Mouse (Mus musculus) heart, embryonic 14.5 days (tissue): ENCODE results near the gene Tfrc. TPM values are rescaled to one million over a fixed set of nuclear protein-coding genes. Genes with fewer than 3 reads are reported as not detected.
A peak's percentile ranks its signal among the peaks of the same experiment; 100 is the strongest.

Experiments used
- ATAC-seq: fragments of 200-750 bp; cut with Nextera tagmentation; 2 replicates; pipeline ENCODE4 v1.8.0; 2017; ENCODE audit warnings: low read depth, moderate TSS enrichment; ENCODE audit not compliant: insufficient number of reproducible peaks, insufficient read depth, low FRiP score
- H3K27ac ChIP-seq, 2 experiments: fragments of 200-500 bp in 1 of 2; fragments of 300-500 bp in 1 of 2; sonication (generic) in 1 of 2; replicated peaks in 1 of 2; 2 replicates each; pipeline ENCODE4 v1.5.1; 2012 to 2014; ENCODE audit warnings: low read depth in 2 of 2, low read length in 2 of 2, control low read depth in 1 of 2, mild to moderate bottlenecking in 1 of 2, mixed read lengths in 1 of 2; ENCODE audit not compliant: control insufficient read depth in 1 of 2, insufficient read depth in 1 of 2
- H3K27me3 ChIP-seq: fragments of 300-500 bp; sonication (generic); 2 replicates; pipeline ENCODE4 v1.6.1; 2014; ENCODE audit warnings: mild to moderate bottlenecking, low read length, control low read depth; ENCODE audit not compliant: control insufficient read depth, insufficient read depth
- H3K36me3 ChIP-seq: fragments of 300-500 bp; sonication (generic); 2 replicates; pipeline ENCODE4 v1.6.1; 2014; ENCODE audit warnings: mild to moderate bottlenecking, control low read depth, low read length, mixed read lengths; ENCODE audit not compliant: control insufficient read depth, insufficient read depth
- H3K4me1 ChIP-seq, 2 experiments: fragments of 200-500 bp in 1 of 2; fragments of 300-500 bp in 1 of 2; sonication (generic) in 1 of 2; 2 replicates each; pipeline ENCODE4 v1.6.1; 2012 to 2014; ENCODE audit warnings: low read length in 2 of 2, control low read depth in 1 of 2, mixed read lengths in 1 of 2; ENCODE audit not compliant: control insufficient read depth in 2 of 2, insufficient read depth in 2 of 2
- H3K4me2 ChIP-seq: fragments of 300-500 bp; sonication (generic); 2 replicates; pipeline ENCODE4 v1.6.1; 2014; ENCODE audit warnings: mild to moderate bottlenecking, low read length
- H3K4me3 ChIP-seq, 2 experiments: fragments of 200-500 bp in 1 of 2; fragments of 300-500 bp in 1 of 2; sonication (generic) in 1 of 2; 2 replicates each; pipeline ENCODE4 v1.5.1; 2012 to 2014; ENCODE audit warnings: low read length in 2 of 2, mild to moderate bottlenecking in 2 of 2, control low read depth in 1 of 2, low read depth in 1 of 2, moderate library complexity in 1 of 2; ENCODE audit not compliant: control insufficient read depth in 1 of 2, insufficient read depth in 1 of 2
- H3K9ac ChIP-seq: fragments of 300-500 bp; sonication (generic); 2 replicates; pipeline ENCODE4 v1.6.1; 2014; ENCODE audit warnings: mild to moderate bottlenecking, low read length
- H3K9me3 ChIP-seq: fragments of 300-500 bp; sonication (generic); 2 replicates; pipeline ENCODE4 v1.6.1; 2016; ENCODE audit warnings: low read length, control low read depth; ENCODE audit not compliant: control insufficient read depth
- WGBS: fragments of 180-500 bp; shearing (Covaris S2); extraction: QIAGEN DNeasy Blood & Tissue Kit; methylation state at CpG from one replicate; pipeline ENCODE4 v1.1.7; 2014; 5-methylcytosine and 5-hydroxymethylcytosine counted together
- polyA plus RNA-seq: library from polyadenylated mRNA; unstranded; fragments of >200 nt; fragmentation: Nextera tagmentation; extraction: Ambion mirVana; gene quantifications from 2 replicates; pipeline ENCODE4 v1.2.1, GENCODE M21; 2014

Tfrc gene
- polyA plus RNA-seq, 1 experiment from 2014 or later, result 48.6 TPM

GRCm38 (mm10) chr16:32658743-32659171 lies 50.0 kb downstream of the Tfrc start:
- H3K4me2 ChIP-seq, result peak overlapping the region; percentile 74

GRCm38 (mm10) chr16:32659385-32659784 lies 50.7 kb downstream of the Tfrc start:
- 11% methylated on average over 8 of the region's 8 CpGs for WGBS
- peak overlapping the region; percentile 53 for H3K9ac ChIP-seq

More at GRCm38 (mm10) chr16:32658743-32659171, 50.0 kb downstream of the Tfrc start:
- Histone ChIP-seq H3K27me3 (no peaks in the 10 kb centered on the region), H3K4me1 (peaks cover 55 to 80% of the 10 kb centered on the region in 2 experiments), H3K9ac (peak overlapping the region; percentile 53; the same call in 1 of the 2 replicates), H3K27ac (0 out of 4 replicates have a peak overlapping the region, but pooled peaks of 1 of the 2 experiments have one; percentile 73), H3K4me3 (peak overlapping the region; percentile 31 to 33), H3K9me3 (no peaks in the 10 kb centered on the region), H3K36me3 (peaks cover 3% of the 10 kb centered on the region; the same call in 1 of the 2 replicates)
- 3% methylated on average over 14 of the region's 21 CpGs for WGBS
- no peak for ATAC-seq

GRCm38 (mm10) chr16:32660095-32660494 lies 51.4 kb downstream of the Tfrc start:
- peak overlapping the region; percentile 57; the same call in 1 of the 2 replicates for H3K4me2 ChIP-seq
- H3K4me1 ChIP-seq, result peaks cover 49 to 75% of the 10 kb centered on the region in 2 experiments
- H3K4me3 ChIP-seq, result no peak overlapping the region
- WGBS, result 56% methylated on average over 1 of the region's 1 CpGs
- H3K36me3 ChIP-seq, result peaks cover 4% of the 10 kb centered on the region; the same call in 1 of the 2 replicates
- no peaks in the 10 kb centered on the region for H3K27me3 ChIP-seq
- H3K9me3 ChIP-seq, result no peaks in the 10 kb centered on the region
- no peak overlapping the region; the same call in 1 of the 2 replicates for H3K9ac ChIP-seq
- ATAC-seq, result no peak
- peak overlapping the region; percentile 33 to 73 for H3K27ac ChIP-seq

More at GRCm38 (mm10) chr16:32659385-32659784, 50.7 kb downstream of the Tfrc start:
- ATAC-seq, result no peak
- Histone ChIP-seq H3K4me3 (peak overlapping the region; percentile 31 to 33; a peak in 3 of 4 replicates), H3K36me3 (peaks cover 4% of the 10 kb centered on the region; the same call in 1 of the 2 replicates), H3K4me1 (peaks cover 49 to 74% of the 10 kb centered on the region in 2 experiments), H3K4me2 (peak overlapping the region; percentile 74), H3K27ac (peak overlapping the region in 1 of 2 experiments; percentile 73; a peak in 1 of 4 replicates), H3K27me3 (no peaks in the 10 kb centered on the region), H3K9me3 (no peaks in the 10 kb centered on the region)

- Histone ChIP-seq H3K27me3 (no peaks in the 10 kb centered on the region), H3K4me1 (peaks cover 54 to 81% of the 10 kb centered on the region in 2 experiments), H3K9me3 (no peaks in the 10 kb centered on the region), H3K9ac (peak overlapping the region; percentile 70), H3K4me3 (peak overlapping the region in 1 of 2 experiments; percentile 19; a peak in 2 of 4 replicates), H3K4me2 (peak overlapping the region; percentile 57), H3K27ac (peak overlapping the region; percentile 47 to 73), H3K36me3 (peaks cover 4% of the 10 kb centered on the region; the same call in 1 of the 2 replicates)
- WGBS, result 15% methylated on average over 10 of the region's 10 CpGs
- peak; percentile 49 for ATAC-seq
Measured at GRCm38 (mm10) chr16:32660557-32661321, 52.0 kb downstream of the Tfrc start.

- Histone ChIP-seq H3K4me2 (peak overlapping the region; percentile 57), H3K27me3 (no peaks in the 10 kb centered on the region), H3K36me3 (peaks cover 4% of the 10 kb centered on the region; the same call in 1 of the 2 replicates), H3K4me1 (peaks cover 58 to 83% of the 10 kb centered on the region in 2 experiments), H3K9ac (peak overlapping the region; percentile 70), H3K27ac (peak overlapping the region; percentile 47 to 73), H3K9me3 (no peaks in the 10 kb centered on the region), H3K4me3 (peak overlapping the region; percentile 15 to 19; a peak in 3 of 4 replicates)
- 47% methylated on average over 10 of the region's 10 CpGs for WGBS
- no peak for ATAC-seq
Measured at GRCm38 (mm10) chr16:32661493-32661921, 52.8 kb downstream of the Tfrc start.

GRCm38 (mm10) chr16:32662372-32662771 lies 53.7 kb downstream of the Tfrc start:
- Histone ChIP-seq H3K4me1 (peaks cover 61 to 83% of the 10 kb centered on the region in 2 experiments), H3K27ac (peak overlapping the region in 1 of 2 experiments; percentile 73; a peak in 1 of 4 replicates), H3K4me3 (peak overlapping the region in 1 of 2 experiments; percentile 19; a peak in 1 of 4 replicates), H3K4me2 (peak overlapping the region; percentile 57), H3K36me3 (peaks cover 4% of the 10 kb centered on the region; the same call in 1 of the 2 replicates), H3K9ac (peak overlapping the region; percentile 70; the same call in 1 of the 2 replicates), H3K27me3 (no peaks in the 10 kb centered on the region), H3K9me3 (no peaks in the 10 kb centered on the region)
- no peak for ATAC-seq
- 94% methylated on average over 7 of the region's 7 CpGs for WGBS

GRCm38 (mm10) chr16:32663231-32663858 lies 54.6 kb downstream of the Tfrc start:
- Histone ChIP-seq H3K27me3 (no peaks in the 10 kb centered on the region), H3K4me2 (no peak overlapping the region), H3K27ac (no peak overlapping the region), H3K4me1 (peaks cover 63 to 83% of the 10 kb centered on the region in 2 experiments), H3K9ac (no peak overlapping the region), H3K9me3 (no peaks in the 10 kb centered on the region), H3K36me3 (peaks cover 7% of the 10 kb centered on the region; the same call in 1 of the 2 replicates), H3K4me3 (no peak overlapping the region)
- ATAC-seq, result no peak
- WGBS, result 67% methylated on average over 9 of the region's 9 CpGs
